Mouse (Mus musculus) midbrain, embryonic 12.5 days (tissue): ENCODE data around the gene Scp2. TPM values are rescaled to one million over a fixed set of nuclear protein-coding genes. Genes with fewer than 3 reads are reported as not detected.

Experiments
- ATAC-seq: fragments of 200-750 bp; cut with Nextera tagmentation; 2 replicates; pipeline ENCODE4 v1.8.0; 2017; ENCODE audit warnings: low read depth, moderate TSS enrichment, moderate library complexity; ENCODE audit not compliant: low FRiP score
- H3K27ac ChIP-seq: fragments of 300-500 bp; sonication (generic); replicated peaks from 2 replicates; pipeline ENCODE4 v1.5.1; 2016; ENCODE audit warnings: mild to moderate bottlenecking
- H3K27me3 ChIP-seq: fragments of 300-500 bp; sonication (generic); 2 replicates; pipeline ENCODE4 v1.6.1; 2016; ENCODE audit warnings: mild to moderate bottlenecking
- H3K36me3 ChIP-seq: fragments of 300-500 bp; sonication (generic); 2 replicates; pipeline ENCODE4 v1.6.1; 2016
- H3K4me1 ChIP-seq: fragments of 300-500 bp; sonication (generic); 2 replicates; pipeline ENCODE4 v1.6.1; 2016
- H3K4me2 ChIP-seq: fragments of 300-500 bp; sonication (generic); replicated peaks from 2 replicates; pipeline ENCODE4 v1.6.1; 2016; ENCODE audit warnings: mild to moderate bottlenecking, moderate library complexity
- H3K4me3 ChIP-seq: fragments of 300-500 bp; sonication (generic); 2 replicates; pipeline ENCODE4 v1.5.1; 2016; ENCODE audit warnings: mild to moderate bottlenecking
- H3K9ac ChIP-seq: fragments of 300-500 bp; sonication (generic); replicated peaks from 2 replicates; pipeline ENCODE4 v1.6.1; 2016; ENCODE audit warnings: mild to moderate bottlenecking, moderate library complexity
- H3K9me3 ChIP-seq: fragments of 300-500 bp; sonication (generic); 2 replicates; pipeline ENCODE4 v1.6.1; 2016; ENCODE audit warnings: mild to moderate bottlenecking
- WGBS: fragments of 180-500 bp; shearing (Covaris S2); methylation state at CpG from one replicate; pipeline ENCODE4 v1.1.7; 2016; 5-methylcytosine and 5-hydroxymethylcytosine counted together
- polyA plus RNA-seq: library from polyadenylated mRNA; unstranded; fragments of >200 nt; fragmentation: Nextera tagmentation; extraction: Ambion mirVana; gene quantifications from 2 replicates; pipeline ENCODE4 v1.2.1, GENCODE M21; 2016

Gene Scp2
- polyA plus RNA-seq, 1 experiment from 2014 or later, result 204 TPM

DNA sequence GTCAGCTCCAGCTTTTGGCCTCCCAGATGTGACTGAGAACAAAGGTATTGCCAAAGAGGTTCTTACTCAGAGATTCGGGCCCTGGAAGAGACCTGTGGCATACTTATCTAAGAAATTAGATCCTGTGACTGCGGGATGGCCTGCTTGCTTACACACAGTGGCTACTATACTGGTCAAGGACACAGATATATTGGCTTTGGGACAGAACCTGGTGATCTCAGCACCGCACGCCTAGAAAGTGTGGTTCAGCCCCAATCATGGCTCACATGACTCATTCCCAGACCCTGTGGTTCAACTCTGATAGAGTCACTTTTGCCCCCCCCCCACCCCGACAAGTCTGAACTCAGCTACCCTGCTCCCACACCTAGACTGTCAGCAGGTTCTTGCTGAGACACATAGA lies 7.9 kb downstream of the Scp2 start:
- Histone ChIP-seq H3K4me3 (no peak overlapping the region), H3K9me3 (no peaks in the 10 kb centered on the region), H3K4me2 (no peak overlapping the region), H3K4me1 (no peaks in the 10 kb centered on the region), H3K27ac (no peak overlapping the region), H3K36me3 (no peaks in the 10 kb centered on the region), H3K27me3 (no peaks in the 10 kb centered on the region), H3K9ac (no peak overlapping the region)
- 86% methylated on average over 5 of the region's 5 CpGs for WGBS
- no peak for ATAC-seq

DNA sequence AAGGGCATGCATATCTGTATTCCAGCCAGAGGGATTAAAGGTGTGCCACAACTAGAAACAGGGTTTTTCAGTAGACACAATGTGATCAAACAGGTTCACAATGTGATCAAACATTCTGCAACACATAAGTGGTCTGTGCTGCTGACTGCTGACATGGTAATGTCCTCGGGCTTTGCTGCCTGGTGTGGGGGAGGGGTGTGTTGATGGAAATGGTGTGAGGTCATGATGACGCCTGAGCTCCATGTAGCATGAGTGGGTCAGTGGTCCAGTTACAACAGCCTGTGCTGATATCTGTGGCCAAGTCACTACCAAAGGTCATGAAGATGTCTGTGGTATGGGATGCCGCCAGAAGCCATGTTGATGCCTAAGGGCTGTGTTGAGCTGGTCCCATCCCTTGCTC lies 14.3 kb downstream of the Scp2 start:
- ATAC-seq, result no peak
- Histone ChIP-seq H3K9ac (no peak overlapping the region), H3K9me3 (no peaks in the 10 kb centered on the region), H3K27ac (no peak overlapping the region), H3K36me3 (no peaks in the 10 kb centered on the region), H3K4me1 (no peaks in the 10 kb centered on the region), H3K4me2 (no peak overlapping the region), H3K4me3 (no peak overlapping the region), H3K27me3 (no peaks in the 10 kb centered on the region)
- 89% methylated on average over 3 of the region's 3 CpGs for WGBS

GRCm38 (mm10) chr4:108128339-108128738 lies 16.5 kb downstream of the Scp2 start:
- Histone ChIP-seq H3K4me2 (no peak overlapping the region), H3K9ac (no peak overlapping the region), H3K4me3 (no peak overlapping the region), H3K27ac (no peak overlapping the region), H3K27me3 (no peaks in the 10 kb centered on the region), H3K4me1 (no peaks in the 10 kb centered on the region), H3K9me3 (no peaks in the 10 kb centered on the region), H3K36me3 (no peaks in the 10 kb centered on the region)
- 89% methylated on average over 2 of the region's 2 CpGs for WGBS
- no peak for ATAC-seq

- Histone ChIP-seq H3K27me3 (no peaks in the 10 kb centered on the region), H3K9ac (no peak overlapping the region), H3K4me3 (no peak overlapping the region), H3K9me3 (no peaks in the 10 kb centered on the region), H3K4me1 (no peaks in the 10 kb centered on the region), H3K27ac (no peak overlapping the region), H3K36me3 (no peaks in the 10 kb centered on the region), H3K4me2 (no peak overlapping the region)
- no peak for ATAC-seq
- WGBS, result 92% methylated on average over 5 of the region's 5 CpGs
These were observed 17.3 kb downstream of the Scp2 start for GRCm38 (mm10) chr4:108127516-108127915.

GRCm38 (mm10) chr4:108126260-108126659 lies 18.5 kb downstream of the Scp2 start:
- no peak overlapping the region for H3K9ac ChIP-seq
- no peak overlapping the region for H3K4me3 ChIP-seq
- no peak overlapping the region for H3K27ac ChIP-seq
- H3K4me1 ChIP-seq, result no peaks in the 10 kb centered on the region
- H3K36me3 ChIP-seq, result no peaks in the 10 kb centered on the region
- H3K27me3 ChIP-seq, result no peaks in the 10 kb centered on the region
- H3K4me2 ChIP-seq, result no peak overlapping the region
- WGBS, result 89% methylated on average over 4 of the region's 4 CpGs
- ATAC-seq, result no peak
- no peaks in the 10 kb centered on the region for H3K9me3 ChIP-seq

GRCm38 (mm10) chr4:108124104-108124503 lies 20.7 kb downstream of the Scp2 start:
- WGBS, result 95% methylated on average over 1 of the region's 1 CpGs

GRCm38 (mm10) chr4:108117924-108118876 lies 26.6 kb downstream of the Scp2 start:
- Histone ChIP-seq H3K4me2 (peak overlapping the region; percentile 59), H3K27me3 (no peaks in the 10 kb centered on the region), H3K4me1 (no peaks in the 10 kb centered on the region), H3K9me3 (no peaks in the 10 kb centered on the region), H3K36me3 (no peaks in the 10 kb centered on the region), H3K27ac (peak overlapping the region; percentile 47), H3K9ac (peak overlapping the region; percentile 56), H3K4me3 (peak overlapping the region; percentile 64)
- 14% methylated on average over 45 of the region's 45 CpGs for WGBS
- ATAC-seq, result peak; percentile 94

More at GRCm38 (mm10) chr4:108124104-108124503, 20.7 kb downstream of the Scp2 start:
- ATAC-seq, result no peak
- no peaks in the 10 kb centered on the region for H3K36me3 ChIP-seq
- no peaks in the 10 kb centered on the region for H3K27me3 ChIP-seq
- H3K9me3 ChIP-seq, result no peaks in the 10 kb centered on the region
- no peak overlapping the region for H3K9ac ChIP-seq
- no peak overlapping the region for H3K4me3 ChIP-seq
- H3K4me1 ChIP-seq, result no peaks in the 10 kb centered on the region
- H3K27ac ChIP-seq, result no peak overlapping the region
- no peak overlapping the region for H3K4me2 ChIP-seq

DNA sequence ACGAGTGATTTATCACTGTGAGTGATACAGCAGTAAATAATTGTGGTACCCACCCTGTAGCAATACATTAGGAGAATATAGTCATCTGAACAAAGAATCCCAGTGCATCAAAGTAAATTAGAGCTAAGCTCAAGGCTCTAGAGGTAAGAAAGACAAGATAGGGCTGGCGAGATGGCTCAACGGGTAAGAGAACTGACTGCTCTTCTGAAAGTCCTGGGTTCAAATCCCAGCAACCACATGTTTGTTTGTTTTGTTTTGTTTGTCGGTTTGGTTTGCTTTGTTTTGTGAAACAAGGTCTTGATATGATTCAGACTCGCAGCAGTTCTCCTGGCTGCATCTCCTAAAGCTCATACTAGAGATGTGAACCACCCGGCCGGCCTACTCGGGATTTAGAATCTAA lies 27.3 kb downstream of the Scp2 start:
- WGBS, result 93% methylated on average over 8 of the region's 8 CpGs
- no peaks in the 10 kb centered on the region for H3K9me3 ChIP-seq

GRCm38 (mm10) chr4:108116466-108116865 lies 28.3 kb downstream of the Scp2 start:
- Histone ChIP-seq H3K27me3 (no peaks in the 10 kb centered on the region), H3K9ac (no peak overlapping the region), H3K4me3 (no peak overlapping the region), H3K27ac (no peak overlapping the region), H3K4me2 (no peak overlapping the region), H3K9me3 (no peaks in the 10 kb centered on the region), H3K4me1 (no peaks in the 10 kb centered on the region), H3K36me3 (0 out of 2 replicates have a peak, but pooled peaks cover 4% of the 10 kb centered on the region)
- WGBS, result 90% methylated on average over 2 of the region's 2 CpGs
- no peak for ATAC-seq

More for the DNA sequence above, 27.3 kb downstream of the Scp2 start:
- no peak for ATAC-seq
- H3K36me3 ChIP-seq, result no peaks in the 10 kb centered on the region
- H3K4me1 ChIP-seq, result no peaks in the 10 kb centered on the region
- H3K27ac ChIP-seq, result no peak overlapping the region
- no peak overlapping the region for H3K4me3 ChIP-seq
- no peak overlapping the region for H3K9ac ChIP-seq
- no peak overlapping the region for H3K4me2 ChIP-seq
- H3K27me3 ChIP-seq, result no peaks in the 10 kb centered on the region

GRCm38 (mm10) chr4:108110706-108111105 lies 34.1 kb downstream of the Scp2 start:
- Histone ChIP-seq H3K4me2 (no peak overlapping the region), H3K4me1 (no peaks in the 10 kb centered on the region), H3K27me3 (no peaks in the 10 kb centered on the region), H3K4me3 (no peak overlapping the region), H3K9ac (no peak overlapping the region), H3K36me3 (0 out of 2 replicates have a peak, but pooled peaks cover 8% of the 10 kb centered on the region), H3K9me3 (no peaks in the 10 kb centered on the region), H3K27ac (no peak overlapping the region)
- 76% methylated on average over 2 of the region's 2 CpGs for WGBS
- ATAC-seq, result no peak

GRCm38 (mm10) chr4:108109728-108110127 lies 35.1 kb downstream of the Scp2 start:
- ATAC-seq, result no peak
- Histone ChIP-seq H3K36me3 (0 out of 2 replicates have a peak, but pooled peaks cover 8% of the 10 kb centered on the region), H3K4me2 (no peak overlapping the region), H3K9me3 (no peaks in the 10 kb centered on the region), H3K4me1 (no peaks in the 10 kb centered on the region), H3K9ac (no peak overlapping the region), H3K27ac (no peak overlapping the region), H3K27me3 (no peaks in the 10 kb centered on the region), H3K4me3 (no peak overlapping the region)
- WGBS, result 95% methylated on average over 7 of the region's 7 CpGs

- no peak within 1 kb of the TSS for H3K9ac ChIP-seq
- 86% methylated on average over 4 of the region's 4 CpGs for WGBS
These were observed 48.5 kb downstream of the Scp2 start, which contains the start of gene Podn for GRCm38 (mm10) chr4:108096345-108096744. Podn (minus strand) TSS chr4:108096445.

More at GRCm38 (mm10) chr4:108096345-108096744, 48.5 kb downstream of the Scp2 start, which contains the start of gene Podn:
- Histone ChIP-seq H3K4me1 (no peaks in the 10 kb centered on the region), H3K36me3 (no peaks in the 10 kb centered on the region), H3K4me2 (no peak within 1 kb of the TSS), H3K9me3 (no peaks in the 10 kb centered on the region), H3K27me3 (no peaks in the 10 kb centered on the region), H3K27ac (no peak within 1 kb of the TSS), H3K4me3 (no peak within 1 kb of the TSS)
- ATAC-seq, result no peak
